Mouse (Mus musculus): ENCODE measurements around the gene Morc4.

- TF ChIP-seq CTCF (IDR thresholded peaks at IDR 0.05; ENCODE audit: borderline replicate concordance, insufficient read depth, low read length) (no peak), POLR2A (IDR thresholded peaks at IDR 0.05; ENCODE audit: low read depth, low read length) (no peak)
Measured at GRCm38 (mm10) chrX:139796037-139796436, 75.4 kb downstream of the Morc4 start.
